Mouse (Mus musculus): ENCODE results near the gene Mrpl12. TPM values are rescaled to one million over a fixed set of nuclear protein-coding genes. Genes with fewer than 3 reads are reported as not detected.

Mrpl12 gene
- total RNA-seq, 2 experiments from 2014 or later = 245 to 267 TPM

DNA sequence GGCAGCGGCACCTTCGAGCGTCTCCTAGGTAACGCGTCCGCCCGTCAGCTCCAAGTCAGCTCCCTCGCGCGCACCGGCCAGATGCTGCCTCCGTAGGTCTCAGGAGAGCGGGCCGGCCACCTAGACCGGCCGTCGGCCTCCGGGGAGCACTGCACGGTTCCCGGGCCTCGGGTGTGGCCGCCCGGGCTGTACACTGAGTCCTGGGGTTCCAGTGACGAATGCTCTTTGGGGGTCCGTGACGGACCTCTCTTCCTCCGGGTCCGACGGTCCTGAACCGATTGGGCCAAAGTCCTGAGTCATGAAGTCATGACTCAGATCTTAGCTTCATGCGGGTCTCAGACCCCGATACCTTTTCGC is 16.7 kb upstream of the Mrpl12 start:
- no peak for DNase-seq

DNA sequence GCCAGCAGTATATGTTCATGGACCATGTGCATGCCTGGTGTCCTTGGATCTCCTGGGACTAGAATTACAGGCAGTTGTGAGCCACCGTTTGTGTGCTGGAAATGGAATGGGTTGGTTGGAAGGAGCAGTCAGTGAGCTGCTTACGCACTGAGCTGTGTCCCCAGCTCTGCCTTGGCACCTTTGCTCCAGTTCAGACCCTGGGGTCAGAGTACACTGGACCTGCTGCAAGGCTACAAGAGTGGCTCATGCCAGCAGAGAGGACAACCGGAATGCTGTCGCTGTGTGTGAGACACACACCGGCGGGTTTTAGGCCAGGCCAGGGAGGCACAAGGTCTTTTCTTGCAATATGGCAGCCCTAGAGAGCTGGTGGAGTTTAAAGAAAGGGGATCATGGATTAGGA is 12.4 kb upstream of the Mrpl12 start:
- DNase-seq = no peak

DNA sequence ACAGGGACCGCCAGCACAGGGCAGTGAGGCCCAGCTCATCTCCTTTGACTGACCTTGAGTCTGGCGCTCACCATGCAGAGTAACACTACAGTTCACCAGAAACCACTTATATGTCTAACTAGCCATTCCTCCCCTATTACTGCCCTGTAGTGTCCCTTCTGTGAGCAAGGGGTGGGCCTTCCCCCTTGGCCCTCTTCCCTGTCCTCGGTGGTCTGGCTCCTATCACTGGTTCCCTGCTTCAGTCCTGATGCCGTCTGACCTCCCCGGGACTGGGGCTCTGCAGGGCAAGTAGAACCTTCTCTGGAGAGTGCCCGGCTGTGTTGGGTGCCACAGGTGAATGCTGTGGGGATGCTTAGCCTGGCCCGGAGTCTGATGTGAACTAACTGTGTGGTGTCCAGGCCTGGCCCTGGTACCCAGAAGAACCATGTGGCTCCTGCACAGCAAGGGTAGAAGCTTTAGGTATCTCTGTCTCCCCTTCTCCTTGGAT is 922 bp upstream of the Mrpl12 start:
- DNase-seq = no peak

DNA sequence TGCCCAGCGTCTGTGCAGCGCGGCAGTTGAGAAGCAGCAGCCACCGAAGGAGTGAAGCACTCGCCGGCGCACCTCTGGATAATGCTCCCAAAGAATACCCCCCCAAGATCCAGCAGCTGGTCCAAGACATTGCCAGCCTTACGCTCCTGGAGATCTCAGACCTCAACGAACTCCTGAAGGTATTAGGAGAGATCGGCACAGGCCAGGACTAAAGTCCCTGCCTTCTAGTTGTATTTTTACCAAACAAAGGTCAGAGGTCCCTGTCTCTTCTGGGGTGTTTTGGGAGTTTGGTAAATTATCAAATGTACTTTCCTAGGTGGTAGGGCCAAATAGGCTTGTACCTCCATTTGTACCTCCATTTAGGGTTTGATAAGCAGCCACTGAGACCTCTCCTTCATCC is 838 bp downstream of the Mrpl12 start:
- DNase-seq = no peak

DNA sequence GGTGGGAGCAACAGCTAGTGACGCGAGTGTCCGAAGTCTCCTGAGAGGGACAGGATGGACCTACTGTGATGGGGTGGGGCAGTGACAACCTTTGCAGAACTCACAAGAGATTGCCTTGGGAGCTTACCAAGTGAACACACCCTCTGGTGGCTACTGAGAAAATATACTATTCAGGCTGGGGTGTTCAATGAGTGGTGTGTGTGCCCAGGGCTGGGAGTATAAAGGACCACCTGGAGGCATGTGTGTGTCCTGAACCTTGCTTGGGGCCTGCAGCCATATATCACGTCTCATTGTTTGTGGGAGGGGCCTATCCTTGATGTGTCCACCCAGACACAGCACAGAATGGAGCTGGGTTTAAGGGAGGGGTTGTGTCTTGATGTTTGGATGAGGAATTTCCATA is 4.1 kb downstream of the Mrpl12 start:
- no peak for DNase-seq

GRCm38 (mm10) chr11:120489054-120489761 is 4.8 kb downstream of the Mrpl12 start:
- peak; percentile 80 to 82 for DNase-seq

GRCm38 (mm10) chr11:120490291-120491046 is 6.1 kb downstream of the Mrpl12 start:
- DNase-seq = no peak

DNA sequence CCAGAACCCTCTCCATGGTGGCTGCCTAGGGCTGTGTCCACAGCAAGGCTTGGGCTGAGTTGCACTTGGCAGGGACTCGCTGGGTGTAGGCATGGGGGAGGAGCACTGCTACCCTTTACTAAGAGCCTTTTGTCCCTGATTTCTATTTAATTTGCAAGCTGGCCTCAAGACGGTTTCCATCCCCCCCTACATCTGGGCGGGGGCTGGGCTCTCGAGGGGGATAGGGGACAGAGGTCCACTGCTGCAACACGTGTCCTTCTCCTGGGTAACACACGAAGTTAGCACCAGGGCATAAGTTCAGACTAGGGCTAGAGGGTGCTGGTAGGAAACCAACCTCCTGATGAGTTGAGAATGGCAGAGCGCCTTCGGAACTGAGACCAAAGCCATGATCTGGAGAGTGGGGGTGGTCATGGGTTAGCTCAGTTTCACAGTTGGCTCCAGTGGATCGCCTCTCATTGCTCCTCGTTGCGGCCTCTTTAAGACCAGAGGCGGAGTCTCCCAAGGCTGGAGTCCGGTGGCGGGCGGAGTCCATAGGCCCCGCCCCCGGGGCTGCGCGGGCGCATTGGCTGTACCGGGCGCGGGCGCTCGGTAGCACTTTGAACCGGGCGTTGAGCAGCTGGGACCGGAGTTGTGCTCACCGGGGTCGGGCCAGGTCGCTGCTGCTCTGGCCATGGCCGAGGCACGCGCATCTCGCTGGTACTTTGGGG is 7.1 kb downstream of the Mrpl12 start, which contains the start of gene Slc25a10:
TSS of gene Slc25a10 (plus strand) at position 524 of the 707 bp plus-strand sequence.
- DNase-seq = peak; percentile 92 to 93

GRCm38 (mm10) chr11:120492024-120492877 is 7.8 kb downstream of the Mrpl12 start:
- peak; percentile 55 to 57 for DNase-seq

GRCm38 (mm10) chr11:120492878-120493203 is 8.4 kb downstream of the Mrpl12 start:
- DNase-seq = no peak

- DNase-seq = no peak
Measured at GRCm38 (mm10) chr11:120493351-120493750, 8.9 kb downstream of the Mrpl12 start.

- no peak for DNase-seq
Measured at GRCm38 (mm10) chr11:120493911-120494310, 9.5 kb downstream of the Mrpl12 start.

DNA sequence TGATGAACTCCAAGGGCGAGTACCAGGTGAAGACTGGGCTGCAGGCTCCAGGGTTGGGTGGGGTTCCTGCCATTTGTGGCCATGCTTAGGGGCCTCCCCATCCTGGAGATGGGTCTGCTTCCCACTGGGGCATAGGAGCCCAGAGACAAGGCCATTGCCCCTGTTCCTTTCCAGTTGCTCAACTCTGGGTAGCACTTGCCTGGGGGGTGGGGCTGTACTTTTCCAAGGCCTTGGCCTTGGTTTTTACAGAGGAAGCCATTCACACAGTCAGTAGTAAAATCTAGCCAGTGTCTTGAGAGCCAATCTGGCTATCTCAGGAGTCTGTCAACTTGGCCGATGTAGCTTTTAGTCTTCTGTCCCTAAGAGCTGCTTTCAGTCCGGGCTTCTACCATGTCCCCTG is 13.0 kb downstream of the Mrpl12 start:
- DNase-seq = no peak

- DNase-seq = no peak
Measured at GRCm38 (mm10) chr11:120498226-120498625, 13.8 kb downstream of the Mrpl12 start.

GRCm38 (mm10) chr11:120498891-120499290 is 14.5 kb downstream of the Mrpl12 start:
- no peak for DNase-seq

GRCm38 (mm10) chr11:120499894-120500293 is 15.5 kb downstream of the Mrpl12 start:
- no peak for DNase-seq

- no peak for DNase-seq
Measured at GRCm38 (mm10) chr11:120500357-120500756, 15.9 kb downstream of the Mrpl12 start.

- no peak for DNase-seq
Measured at GRCm38 (mm10) chr11:120501018-120501417, 16.6 kb downstream of the Mrpl12 start.

GRCm38 (mm10) chr11:120501701-120502100 is 17.3 kb downstream of the Mrpl12 start:
- no peak for DNase-seq

DNA sequence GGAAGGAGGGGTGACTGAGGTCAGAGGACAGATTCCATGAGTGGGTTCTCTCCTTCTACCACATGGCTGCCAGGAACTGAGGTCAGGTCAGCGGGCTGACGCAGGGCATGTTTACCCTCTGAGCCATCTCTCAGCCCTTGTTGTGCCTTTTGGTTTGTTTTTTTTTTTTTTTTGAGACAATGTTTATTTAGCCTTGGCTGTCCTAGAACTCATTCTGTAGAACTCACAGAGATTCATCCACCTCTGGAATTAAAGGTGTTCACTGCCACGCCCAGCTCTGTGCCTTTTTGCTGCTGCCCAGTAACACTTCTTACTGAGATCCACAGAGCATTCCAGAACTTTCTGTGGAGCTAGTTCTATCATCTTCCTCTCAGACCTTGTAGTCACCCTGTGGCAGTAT is 21.2 kb downstream of the Mrpl12 start:
- no peak for DNase-seq

DNA sequence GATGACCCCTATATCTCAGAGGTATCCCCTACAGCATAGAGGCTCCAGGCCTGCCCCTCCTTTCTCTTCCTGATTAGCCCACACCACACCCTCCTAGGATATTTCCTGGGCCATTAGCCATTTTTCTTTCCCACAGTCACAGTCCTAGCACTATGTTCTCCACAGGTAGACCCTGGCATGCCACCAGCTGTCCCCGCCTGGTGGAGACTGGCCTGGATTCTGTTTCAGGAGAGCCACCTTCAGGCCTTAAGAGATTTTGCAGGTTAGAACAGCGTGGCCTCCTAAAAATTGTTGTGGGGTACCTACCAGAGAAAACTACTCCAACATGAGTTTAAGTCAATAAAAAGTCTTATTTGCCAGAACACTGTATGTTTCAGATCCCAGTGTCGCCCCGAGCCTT is 22.5 kb downstream of the Mrpl12 start:
- no peak for DNase-seq
